Mouse (Mus musculus) liver, postnatal 0 days (tissue): ENCODE data around the gene Nrxn2. TPM values are rescaled to one million over a fixed set of nuclear protein-coding genes. Genes with fewer than 3 reads are reported as not detected.

Experiments
- ATAC-seq: fragments of 200-750 bp; cut with Nextera tagmentation; 2 replicates; pipeline ENCODE4 v1.8.0; 2017; ENCODE audit warnings: mild to moderate bottlenecking, moderate library complexity
- DNase-seq: peaks from one replicate; pipeline ENCODE4 v3.0.0-alpha.2; 2016
- H3K27ac ChIP-seq: fragments of 300-500 bp; sonication (generic); 2 replicates; pipeline ENCODE4 v1.5.1; 2014; ENCODE audit warnings: antibody characterized with exemption, moderate library complexity, mild to moderate bottlenecking, low read depth
- H3K27me3 ChIP-seq: fragments of 300-500 bp; sonication (generic); 2 replicates; pipeline ENCODE4 v1.6.1; 2014; ENCODE audit warnings: low read length, control low read depth, mixed read lengths; ENCODE audit not compliant: insufficient read depth
- H3K36me3 ChIP-seq: fragments of 300-500 bp; sonication (generic); replicated peaks from 2 replicates; pipeline ENCODE4 v1.6.1; 2014; ENCODE audit warnings: mild to moderate bottlenecking, control low read depth, low read length, moderate library complexity, mixed read lengths; ENCODE audit not compliant: insufficient read depth
- H3K4me1 ChIP-seq: fragments of 300-500 bp; sonication (generic); 2 replicates; pipeline ENCODE4 v1.6.1; 2014; ENCODE audit warnings: antibody characterized with exemption, mild to moderate bottlenecking, control low read depth; ENCODE audit not compliant: insufficient read depth
- H3K4me2 ChIP-seq: fragments of 300-500 bp; sonication (generic); 2 replicates; pipeline ENCODE4 v1.6.1; 2014; ENCODE audit warnings: low read depth, mild to moderate bottlenecking, low read length, moderate library complexity, mixed read lengths
- H3K4me3 ChIP-seq: fragments of 300-500 bp; sonication (generic); 2 replicates; pipeline ENCODE4 v1.5.1; 2014; ENCODE audit warnings: low read depth, low read length
- H3K9ac ChIP-seq: fragments of 300-500 bp; sonication (generic); replicated peaks from 2 replicates; pipeline ENCODE4 v1.6.1; 2014; ENCODE audit warnings: mild to moderate bottlenecking, moderate library complexity
- H3K9me3 ChIP-seq: fragments of 300-500 bp; sonication (generic); 2 replicates; pipeline ENCODE4 v1.6.1; 2016; ENCODE audit warnings: mild to moderate bottlenecking, control low read depth, low read length, mixed read lengths
- CTCF ChIP-seq: sonication (generic); IDR thresholded peaks from 2 replicates; pipeline ENCODE4 v1.5.1; 2016; ENCODE audit warnings: antibody characterized with exemption, low read depth
- EP300 ChIP-seq: IDR thresholded peaks from 2 replicates; pipeline ENCODE4 v1.6.1; 2016; ENCODE audit warnings: antibody characterized with exemption, low read depth, mild to moderate bottlenecking
- WGBS: fragments of 180-500 bp; shearing (Covaris S2); extraction: QIAGEN DNeasy Blood & Tissue Kit; methylation state at CpG from one replicate; pipeline ENCODE4 v1.1.7; 2014; ENCODE audit not compliant: insufficient replicate concordance; 5-methylcytosine and 5-hydroxymethylcytosine counted together
- polyA plus RNA-seq: library from polyadenylated mRNA; unstranded; fragments of >200 nt; fragmentation: Nextera tagmentation; extraction: Ambion mirVana; gene quantifications from 2 replicates; pipeline ENCODE4 v1.2.1, GENCODE M21; 2015

Gene Nrxn2
- polyA plus RNA-seq, 1 experiment from 2014 or later, result 0.97 TPM

GRCm38 (mm10) chr19:6452030-6452494 lies 33.5 kb downstream of the Nrxn2 start:
- H3K36me3 ChIP-seq, result no peaks in the 10 kb centered on the region
- TF ChIP-seq CTCF (peak; percentile 85), EP300 (no peak)
- 28% methylated on average over 6 of the region's 6 CpGs for WGBS
- peaks cover 8% of the 10 kb centered on the region; the same call in 1 of the 2 replicates for H3K27me3 ChIP-seq
- H3K9me3 ChIP-seq, result no peaks in the 10 kb centered on the region
- no peak overlapping the region for H3K4me3 ChIP-seq
- ATAC-seq (peak; percentile 84), DNase-seq (peak; percentile 76)
- peaks cover 6% of the 10 kb centered on the region; the same call in 1 of the 2 replicates for H3K4me1 ChIP-seq
- H3K4me2 ChIP-seq, result no peak overlapping the region
- H3K9ac ChIP-seq, result no peak overlapping the region
- H3K27ac ChIP-seq, result 0 out of 2 replicates have a peak overlapping the region, but pooled peaks have one; percentile 16

DNA sequence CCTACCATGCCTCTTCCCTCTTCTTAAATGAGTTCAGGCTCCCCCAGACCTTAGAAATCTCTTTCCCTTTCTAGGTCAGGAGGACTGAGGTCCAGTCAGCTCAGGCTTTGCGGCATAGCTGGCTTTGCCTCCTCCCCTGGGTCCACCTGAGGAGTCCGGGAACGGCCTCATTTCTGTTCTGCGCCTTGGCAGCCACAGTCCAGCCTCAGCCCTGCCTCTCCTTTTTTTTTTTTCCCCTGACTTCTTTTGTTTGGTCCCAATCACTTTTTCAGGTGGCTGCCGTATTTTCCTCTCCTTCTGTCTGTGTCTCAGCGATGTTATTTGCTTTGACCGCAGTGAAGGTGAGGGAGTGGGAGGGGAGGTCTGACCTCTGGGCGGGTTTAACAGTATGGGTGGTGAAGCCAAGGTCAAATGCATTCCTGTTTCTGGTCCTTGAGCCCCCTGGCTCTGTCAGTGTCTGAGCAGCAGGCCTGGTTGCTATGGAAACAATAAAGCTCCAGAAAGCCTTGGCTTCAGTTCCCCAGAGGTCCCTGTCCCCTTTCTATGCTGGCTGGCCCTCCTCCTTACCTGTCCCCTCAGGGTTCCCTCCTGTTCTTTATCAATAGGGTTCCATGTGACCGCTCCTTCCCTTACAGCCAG lies 34.3 kb downstream of the Nrxn2 start:
- Histone ChIP-seq H3K27me3 (0 out of 2 replicates have a peak, but pooled peaks cover 5% of the 10 kb centered on the region), H3K9ac (no peak overlapping the region), H3K4me3 (no peak overlapping the region), H3K4me2 (no peak overlapping the region), H3K27ac (no peak overlapping the region), H3K36me3 (no peaks in the 10 kb centered on the region), H3K4me1 (peaks cover 6% of the 10 kb centered on the region; the same call in 1 of the 2 replicates), H3K9me3 (no peaks in the 10 kb centered on the region)
- 68% methylated on average over 9 of the region's 9 CpGs for WGBS
- no peak for DNase-seq
- no peak for ATAC-seq
- TF ChIP-seq CTCF (no peak), EP300 (no peak)

- TF ChIP-seq CTCF (no peak), EP300 (no peak)
- H3K36me3 ChIP-seq, result no peaks in the 10 kb centered on the region
- no peak overlapping the region for H3K9ac ChIP-seq
- no peak overlapping the region for H3K27ac ChIP-seq
- DNase-seq, result no peak
- ATAC-seq, result no peak
- no peak overlapping the region for H3K4me2 ChIP-seq
- no peak overlapping the region for H3K4me3 ChIP-seq
- 0 out of 2 replicates have a peak, but pooled peaks cover 5% of the 10 kb centered on the region for H3K27me3 ChIP-seq
- 70% methylated on average over 8 of the region's 8 CpGs for WGBS
- peaks cover 1% of the 10 kb centered on the region; the same call in 1 of the 2 replicates for H3K4me1 ChIP-seq
- no peaks in the 10 kb centered on the region for H3K9me3 ChIP-seq
Measured at GRCm38 (mm10) chr19:6453349-6453748, 34.8 kb downstream of the Nrxn2 start.

- H3K4me3 ChIP-seq, result no peak overlapping the region
- no peak overlapping the region for H3K9ac ChIP-seq
- H3K27me3 ChIP-seq, result 0 out of 2 replicates have a peak, but pooled peaks cover 5% of the 10 kb centered on the region
- 56% methylated on average over 10 of the region's 10 CpGs for WGBS
- H3K4me2 ChIP-seq, result no peak overlapping the region
- H3K4me1 ChIP-seq, result no peaks in the 10 kb centered on the region
- H3K27ac ChIP-seq, result no peak overlapping the region
- no peak for TF ChIP-seq CTCF
- TF ChIP-seq EP300, result no peak
- no peaks in the 10 kb centered on the region for H3K36me3 ChIP-seq
- H3K9me3 ChIP-seq, result no peaks in the 10 kb centered on the region
- no peak for DNase-seq
- no peak for ATAC-seq
Measured at GRCm38 (mm10) chr19:6454041-6454720, 35.6 kb downstream of the Nrxn2 start.

DNA sequence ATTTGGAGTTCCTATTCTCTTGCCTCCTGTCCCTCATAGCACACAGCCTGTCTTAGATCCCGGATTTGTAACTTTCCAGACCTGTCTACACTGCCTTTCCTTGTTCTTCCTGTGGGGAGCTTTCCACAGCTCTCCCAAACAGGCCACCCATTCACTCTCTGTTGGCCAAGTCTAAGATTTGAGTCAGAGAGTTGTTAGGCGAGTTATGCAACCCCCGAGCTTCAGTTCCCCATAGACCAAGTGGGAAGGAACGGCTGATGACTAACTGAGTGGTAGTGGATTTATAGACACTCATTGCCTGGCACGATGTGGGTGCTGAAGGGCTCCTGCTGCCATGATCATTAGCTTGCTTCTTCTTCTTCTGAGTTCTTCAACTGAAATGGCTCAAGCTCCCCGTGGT lies 41.0 kb downstream of the Nrxn2 start:
- H3K27ac ChIP-seq, result no peak overlapping the region
- H3K9me3 ChIP-seq, result no peaks in the 10 kb centered on the region
- 61% methylated on average over 6 of the region's 6 CpGs for WGBS
- H3K9ac ChIP-seq, result no peak overlapping the region
- no peaks in the 10 kb centered on the region for H3K27me3 ChIP-seq
- DNase-seq, result no peak
- H3K4me2 ChIP-seq, result no peak overlapping the region
- no peaks in the 10 kb centered on the region for H3K4me1 ChIP-seq
- ATAC-seq, result no peak
- no peak overlapping the region for H3K4me3 ChIP-seq
- TF ChIP-seq CTCF, result no peak
- TF ChIP-seq EP300, result no peak
- no peaks in the 10 kb centered on the region for H3K36me3 ChIP-seq

DNA sequence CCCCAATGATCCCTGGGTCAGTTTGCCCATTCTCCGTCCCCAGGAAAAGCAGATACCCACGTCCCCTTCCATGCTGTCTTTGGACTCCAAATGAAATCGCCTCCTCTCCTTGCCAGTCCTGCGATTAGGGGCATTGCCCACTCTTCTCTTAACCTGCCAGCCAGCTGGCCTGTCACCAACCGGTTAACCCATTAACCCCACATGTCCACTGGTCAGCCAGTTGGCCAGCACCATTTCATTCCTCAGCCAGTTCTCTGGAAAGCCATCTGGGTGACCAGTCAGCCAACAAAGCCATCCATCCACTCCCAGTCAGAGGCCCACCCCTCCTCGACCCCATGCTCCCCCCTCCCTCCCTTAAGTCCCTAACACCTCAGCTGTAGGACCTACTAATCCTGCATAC lies 44.3 kb downstream of the Nrxn2 start:
- no peak overlapping the region for H3K9ac ChIP-seq
- no peaks in the 10 kb centered on the region for H3K27me3 ChIP-seq
- no peak overlapping the region for H3K4me2 ChIP-seq
- no peak overlapping the region for H3K4me3 ChIP-seq
- no peaks in the 10 kb centered on the region for H3K4me1 ChIP-seq
- no peak for TF ChIP-seq EP300
- TF ChIP-seq CTCF, result no peak
- no peaks in the 10 kb centered on the region for H3K36me3 ChIP-seq
- no peaks in the 10 kb centered on the region for H3K9me3 ChIP-seq
- no peak for ATAC-seq
- no peak overlapping the region for H3K27ac ChIP-seq
- DNase-seq, result no peak
- 54% methylated on average over 6 of the region's 6 CpGs for WGBS
